Mouse (Mus musculus) liver, embryonic 11.5 days (tissue): Measurements from ENCODE around the gene Ctsw. TPM values are rescaled to one million over a fixed set of nuclear protein-coding genes. Genes with fewer than 3 reads are reported as not detected.

ENCODE experiments used
- ATAC-seq: fragments of 200-750 bp; cut with Nextera tagmentation; replicated peaks from 2 replicates; pipeline ENCODE4 v1.8.0; 2017; ENCODE audit warnings: moderate number of reproducible peaks, mild to moderate bottlenecking, moderate TSS enrichment, moderate library complexity; ENCODE audit not compliant: low FRiP score
- DNase-seq: peaks from one replicate; pipeline ENCODE4 v3.0.0-alpha.2; 2017; ENCODE audit warnings: low spot score
- H3K27ac ChIP-seq: fragments of 300-500 bp; sonication (generic); 2 replicates; pipeline ENCODE4 v1.5.1; 2014; ENCODE audit warnings: mild to moderate bottlenecking, low read depth, low read length, control low read depth
- H3K27me3 ChIP-seq: fragments of 300-500 bp; sonication (generic); replicated peaks from 2 replicates; pipeline ENCODE4 v1.6.1; 2014; ENCODE audit warnings: low read length, mixed read lengths; ENCODE audit not compliant: control insufficient read depth, insufficient read depth
- H3K36me3 ChIP-seq: fragments of 300-500 bp; sonication (generic); 2 replicates; pipeline ENCODE4 v1.6.1; 2014; ENCODE audit warnings: mild to moderate bottlenecking, low read length, moderate library complexity, mixed read lengths; ENCODE audit not compliant: control insufficient read depth, insufficient read depth
- H3K4me1 ChIP-seq: fragments of 300-500 bp; sonication (generic); replicated peaks from 2 replicates; pipeline ENCODE4 v1.6.1; 2014; ENCODE audit warnings: low read length, mixed read lengths; ENCODE audit not compliant: control insufficient read depth, insufficient read depth
- H3K4me2 ChIP-seq: fragments of 300-500 bp; sonication (generic); 2 replicates; pipeline ENCODE4 v1.6.1; 2014; ENCODE audit warnings: mild to moderate bottlenecking, control low read depth, moderate library complexity
- H3K4me3 ChIP-seq: fragments of 300-500 bp; sonication (generic); 2 replicates; pipeline ENCODE4 v1.5.1; 2014; ENCODE audit warnings: low read depth, low read length, control low read depth
- H3K9ac ChIP-seq: fragments of 300-500 bp; sonication (generic); 2 replicates; pipeline ENCODE4 v1.6.1; 2014; ENCODE audit warnings: low read depth, low read length, control low read depth
- H3K9me3 ChIP-seq: fragments of 300-500 bp; sonication (generic); 2 replicates; pipeline ENCODE4 v1.6.1; 2016; ENCODE audit warnings: low read length, inconsistent platforms, mixed read lengths; ENCODE audit not compliant: control insufficient read depth
- WGBS: fragments of 180-500 bp; shearing (Covaris S2); extraction: QIAGEN DNeasy Blood & Tissue Kit; methylation state at CpG from one replicate; pipeline ENCODE4 v1.1.7; 2014; 5-methylcytosine and 5-hydroxymethylcytosine counted together
- polyA plus RNA-seq: library from polyadenylated mRNA; unstranded; fragments of >200 nt; fragmentation: Nextera tagmentation; extraction: Ambion mirVana; gene quantifications from 2 replicates; pipeline ENCODE4 v1.2.1, GENCODE M21; 2014

Ctsw gene
- polyA plus RNA-seq, 1 experiment from 2014 or later = 0.52 TPM

GRCm38 (mm10) chr19:5484496-5484895 is 16.2 kb upstream of the Ctsw start:
- no peaks in the 10 kb centered on the region for H3K9me3 ChIP-seq
- H3K9ac ChIP-seq = no peak overlapping the region
- DNase-seq (no peak), ATAC-seq (no peak)
- H3K4me2 ChIP-seq = no peak overlapping the region
- H3K4me3 ChIP-seq = no peak overlapping the region
- peaks cover 9% of the 10 kb centered on the region for H3K4me1 ChIP-seq
- no peak overlapping the region for H3K27ac ChIP-seq
- peaks cover 24% of the 10 kb centered on the region for H3K36me3 ChIP-seq
- no peaks in the 10 kb centered on the region for H3K27me3 ChIP-seq
- 90% methylated on average over 5 of the region's 5 CpGs for WGBS

GRCm38 (mm10) chr19:5483386-5484359 is 15.4 kb upstream of the Ctsw start:
- Histone ChIP-seq H3K4me2 (no peak overlapping the region), H3K27ac (no peak overlapping the region), H3K4me1 (peaks cover 8% of the 10 kb centered on the region), H3K4me3 (no peak overlapping the region), H3K9me3 (no peaks in the 10 kb centered on the region), H3K9ac (no peak overlapping the region), H3K36me3 (peaks cover 26% of the 10 kb centered on the region), H3K27me3 (no peaks in the 10 kb centered on the region)
- 92% methylated on average over 19 of the region's 19 CpGs for WGBS
- DNase-seq (no peak), ATAC-seq (no peak)

- ATAC-seq (no peak), DNase-seq (no peak)
- Histone ChIP-seq H3K4me3 (no peak overlapping the region), H3K27ac (no peak overlapping the region), H3K36me3 (peaks cover 30% of the 10 kb centered on the region), H3K4me1 (no peaks in the 10 kb centered on the region; the same call in 1 of the 2 replicates), H3K9me3 (no peaks in the 10 kb centered on the region), H3K4me2 (no peak overlapping the region), H3K9ac (0 out of 2 replicates have a peak overlapping the region, but pooled peaks have one; percentile 9), H3K27me3 (no peaks in the 10 kb centered on the region)
- WGBS = 89% methylated on average over 10 of the region's 10 CpGs
Observed at GRCm38 (mm10) chr19:5481398-5481797, 13.1 kb upstream of the Ctsw start.

DNA sequence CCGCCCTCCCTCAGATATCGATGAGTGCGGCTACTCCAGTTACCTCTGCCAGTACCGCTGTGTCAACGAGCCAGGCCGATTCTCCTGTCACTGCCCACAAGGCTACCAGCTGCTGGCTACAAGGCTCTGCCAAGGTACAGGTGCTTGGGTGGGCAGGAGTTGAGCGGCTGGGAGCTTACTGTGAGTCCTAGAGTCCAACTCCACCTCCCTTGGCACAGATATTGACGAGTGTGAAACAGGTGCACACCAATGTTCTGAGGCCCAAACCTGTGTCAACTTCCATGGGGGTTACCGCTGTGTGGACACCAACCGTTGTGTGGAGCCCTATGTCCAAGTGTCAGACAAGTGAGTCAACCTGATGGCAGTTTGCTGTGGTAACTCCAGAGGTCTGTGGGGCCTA is 11.7 kb upstream of the Ctsw start:
- no peak overlapping the region for H3K4me2 ChIP-seq
- WGBS = 80% methylated on average over 10 of the region's 10 CpGs
- DNase-seq = no peak
- no peak overlapping the region for H3K27ac ChIP-seq
- peaks cover 21% of the 10 kb centered on the region for H3K36me3 ChIP-seq
- H3K27me3 ChIP-seq = no peaks in the 10 kb centered on the region; the same call in 1 of the 2 replicates
- H3K4me1 ChIP-seq = no peaks in the 10 kb centered on the region; the same call in 1 of the 2 replicates
- ATAC-seq = no peak
- H3K9ac ChIP-seq = no peak overlapping the region
- no peak overlapping the region for H3K4me3 ChIP-seq
- H3K9me3 ChIP-seq = no peaks in the 10 kb centered on the region

- Histone ChIP-seq H3K36me3 (peaks cover 15% of the 10 kb centered on the region), H3K4me2 (no peak overlapping the region), H3K27ac (no peak overlapping the region), H3K27me3 (no peaks in the 10 kb centered on the region; the same call in 1 of the 2 replicates), H3K9me3 (no peaks in the 10 kb centered on the region), H3K9ac (no peak overlapping the region), H3K4me3 (no peak overlapping the region), H3K4me1 (peaks cover 4% of the 10 kb centered on the region; the same call in 1 of the 2 replicates)
- DNase-seq (no peak), ATAC-seq (no peak)
- 89% methylated on average over 18 of the region's 18 CpGs for WGBS
Observed at GRCm38 (mm10) chr19:5477668-5478300, 9.5 kb upstream of the Ctsw start.

GRCm38 (mm10) chr19:5477004-5477667 is 8.8 kb upstream of the Ctsw start:
- Histone ChIP-seq H3K9me3 (no peaks in the 10 kb centered on the region), H3K4me1 (peaks cover 4% of the 10 kb centered on the region; the same call in 1 of the 2 replicates), H3K9ac (no peak overlapping the region), H3K4me2 (no peak overlapping the region), H3K4me3 (no peak overlapping the region), H3K36me3 (peaks cover 14% of the 10 kb centered on the region), H3K27me3 (no peaks in the 10 kb centered on the region; the same call in 1 of the 2 replicates), H3K27ac (no peak overlapping the region)
- no peak for DNase-seq
- 80% methylated on average over 10 of the region's 10 CpGs for WGBS
- no peak for ATAC-seq

DNA sequence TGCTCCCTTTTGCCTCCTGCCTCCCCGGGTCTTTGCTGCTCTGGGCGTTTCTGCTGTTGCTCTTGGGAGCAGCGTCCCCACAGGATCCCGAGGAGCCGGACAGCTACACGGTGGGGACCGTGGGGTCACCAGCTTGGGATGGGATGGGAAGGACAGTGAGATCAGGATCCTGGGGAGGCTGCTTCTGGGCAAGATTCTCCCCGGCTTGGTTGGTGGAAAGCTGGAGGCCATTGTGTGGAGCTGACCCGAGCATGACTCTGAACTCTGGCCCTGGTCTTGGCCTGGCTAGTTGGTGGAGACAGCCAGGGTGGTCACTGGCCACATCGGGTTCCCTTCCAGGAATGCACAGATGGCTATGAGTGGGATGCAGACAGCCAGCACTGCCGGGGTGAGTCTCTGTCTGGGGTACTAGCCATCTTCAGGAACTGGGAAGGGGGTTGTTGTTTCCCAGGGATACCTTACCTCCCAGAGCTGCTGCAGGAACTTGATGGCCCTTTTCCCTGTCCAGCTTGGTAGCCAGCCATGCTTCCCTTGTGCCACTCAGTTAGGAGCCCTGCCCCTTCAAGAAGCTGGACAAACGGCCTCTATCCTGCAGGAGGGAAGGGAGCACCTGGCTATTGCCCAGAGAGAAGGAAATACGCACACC is 6.9 kb upstream of the Ctsw start:
- peaks cover 6% of the 10 kb centered on the region; the same call in 1 of the 2 replicates for H3K36me3 ChIP-seq
- H3K27ac ChIP-seq = peak overlapping the region; percentile 59
- no peaks in the 10 kb centered on the region; the same call in 1 of the 2 replicates for H3K27me3 ChIP-seq
- DNase-seq (no peak), ATAC-seq (no peak)
- H3K4me2 ChIP-seq = peak overlapping the region; percentile 96
- H3K4me1 ChIP-seq = peaks cover 4% of the 10 kb centered on the region; the same call in 1 of the 2 replicates
- peak overlapping the region; percentile 62 for H3K4me3 ChIP-seq
- H3K9ac ChIP-seq = peak overlapping the region; percentile 65
- 31% methylated on average over 13 of the region's 13 CpGs for WGBS
- H3K9me3 ChIP-seq = no peaks in the 10 kb centered on the region
